Mouse (Mus musculus) ES-E14 (cell line): ENCODE results near the gene Chst15.

ENCODE experiments used
- CHD2 ChIP-seq: IDR thresholded peaks from 2 replicates; pipeline ENCODE4 v1.6.1; 2014; ENCODE audit warnings: mild to moderate bottlenecking, low read depth, low read length, inconsistent platforms
- MAFK ChIP-seq: IDR thresholded peaks from 2 replicates; pipeline ENCODE4 v1.6.1; 2014; ENCODE audit warnings: mild to moderate bottlenecking, low read depth, low read length, inconsistent platforms; ENCODE audit not compliant: insufficient read depth
- ZNF384 ChIP-seq: IDR thresholded peaks from 2 replicates; pipeline ENCODE4 v1.6.1; 2012; ENCODE audit warnings: low read depth, low read length, inconsistent platforms

DNA sequence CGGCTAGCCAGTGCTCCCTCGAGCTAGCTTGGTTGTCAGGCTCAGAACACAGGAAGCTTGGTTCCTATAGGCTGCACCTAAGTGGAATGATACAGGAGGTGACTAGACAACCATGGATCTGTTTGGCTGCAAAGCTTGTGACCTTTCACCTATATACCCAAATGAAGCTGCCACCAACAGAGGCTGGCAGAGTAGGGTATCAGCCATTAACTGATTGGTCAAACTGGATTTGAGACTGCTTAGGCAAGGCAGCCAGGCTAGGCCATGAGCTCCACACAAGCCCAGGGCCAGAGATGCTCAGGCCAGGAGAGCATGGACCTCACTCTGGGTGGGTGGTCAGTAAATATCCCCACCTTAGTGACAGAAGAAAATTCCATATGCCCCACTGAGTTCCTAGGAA, 34.5 kb downstream of the Chst15 start:
- TF ChIP-seq MAFK: no peak
- TF ChIP-seq ZNF384: no peak
- no peak for TF ChIP-seq CHD2
